Mouse (Mus musculus) activated CD4-positive, CD25-positive, alpha-beta regulatory T cell, adult 9 weeks (primary cell): ENCODE results near the gene Nampt. TPM values are rescaled to one million over a fixed set of nuclear protein-coding genes. Genes with fewer than 3 reads are reported as not detected.

Experiments used
- polyA plus RNA-seq: library from polyadenylated mRNA; unstranded; fragments of 100-300 nt; shearing (Covaris generic); gene quantifications from one replicate; pipeline ENCODE4 v1.2.1, GENCODE M21; 2017

Nampt gene
- 28.6 TPM for polyA plus RNA-seq

GRCm38 (mm10) chr12:32819416-32819815, at the start of gene Nampt:
Gene Nampt, plus strand, starts transcription at chr12:32819545.

Other genes starting within 250 kb of the Nampt start
- gene Sypl, start 134.3 kb downstream of the Nampt start, polyA plus RNA-seq = 73.1 TPM